Mouse (Mus musculus): ENCODE data around the gene Dnajc2.

The Dnajc2 gene

GRCm38 (mm10) chr5:21785053-21785452, at the start of gene Dnajc2, which contains the start of gene Psmc2:
Gene Dnajc2, minus strand, starts transcription at chr5:21785251.
Gene Psmc2, plus strand, starts transcription at chr5:21785283.
- peak; percentile 92 for DNase-seq (ENCODE audit: low spot score)

GRCm38 (mm10) chr5:21831761-21832160, 46.7 kb upstream of the Dnajc2 start:
- no peak for DNase-seq (ENCODE audit: low spot score)

GRCm38 (mm10) chr5:21828855-21829254, 43.8 kb upstream of the Dnajc2 start:
- DNase-seq (ENCODE audit: low spot score), result peak; percentile 59

GRCm38 (mm10) chr5:21827643-21828042, 42.6 kb upstream of the Dnajc2 start:
- no peak for DNase-seq (ENCODE audit: low spot score)

GRCm38 (mm10) chr5:21826370-21826769, 41.3 kb upstream of the Dnajc2 start:
- DNase-seq (ENCODE audit: low spot score), result no peak

- DNase-seq (ENCODE audit: low spot score), result peak; percentile 30
Observed at GRCm38 (mm10) chr5:21813994-21814393, 28.9 kb upstream of the Dnajc2 start.

- DNase-seq (ENCODE audit: low spot score), result no peak
Observed at GRCm38 (mm10) chr5:21810924-21811323, 25.9 kb upstream of the Dnajc2 start.

- no peak for DNase-seq (ENCODE audit: low spot score)
Observed at GRCm38 (mm10) chr5:21804837-21805236, 19.8 kb upstream of the Dnajc2 start.

GRCm38 (mm10) chr5:21803691-21804188, 18.7 kb upstream of the Dnajc2 start:
- DNase-seq (ENCODE audit: low spot score), result no peak

- no peak for DNase-seq (ENCODE audit: low spot score)
Observed at GRCm38 (mm10) chr5:21802907-21803306, 17.9 kb upstream of the Dnajc2 start.

GRCm38 (mm10) chr5:21792166-21792565, 7.1 kb upstream of the Dnajc2 start:
- no peak for DNase-seq (ENCODE audit: low spot score)

GRCm38 (mm10) chr5:21789061-21789460, 4.0 kb upstream of the Dnajc2 start:
- peak; percentile 24 for DNase-seq (ENCODE audit: low spot score)

- no peak for DNase-seq (ENCODE audit: low spot score)
Observed at GRCm38 (mm10) chr5:21787186-21788105, 2.4 kb upstream of the Dnajc2 start.

- peak; percentile 90 for DNase-seq (ENCODE audit: low spot score)
Observed at GRCm38 (mm10) chr5:21786258-21787185, 1.5 kb upstream of the Dnajc2 start.

GRCm38 (mm10) chr5:21785776-21786175, 725 bp upstream of the Dnajc2 start:
- no peak for DNase-seq (ENCODE audit: low spot score)

GRCm38 (mm10) chr5:21784161-21785052, 644 bp downstream of the Dnajc2 start:
- no peak for DNase-seq (ENCODE audit: low spot score)

- DNase-seq (ENCODE audit: low spot score), result no peak
Observed at GRCm38 (mm10) chr5:21776491-21776890, 8.6 kb downstream of the Dnajc2 start.

GRCm38 (mm10) chr5:21769841-21770240, 15.2 kb downstream of the Dnajc2 start:
- no peak for DNase-seq (ENCODE audit: low spot score)

GRCm38 (mm10) chr5:21768506-21768905, 16.5 kb downstream of the Dnajc2 start:
- no peak for DNase-seq (ENCODE audit: low spot score)

GRCm38 (mm10) chr5:21745966-21746365, 39.1 kb downstream of the Dnajc2 start:
- no peak for DNase-seq (ENCODE audit: low spot score)

- DNase-seq (ENCODE audit: low spot score), result no peak
Observed at GRCm38 (mm10) chr5:21744651-21745050, 40.4 kb downstream of the Dnajc2 start.

Data from layer of hippocampus, adult 11-12 months (tissue).